Mouse (Mus musculus) adrenal gland, postnatal 36 days (tissue): ENCODE data around the gene Tcf20. TPM values are rescaled to one million over a fixed set of nuclear protein-coding genes. Genes with fewer than 3 reads are reported as not detected.
A peak's percentile ranks its signal among the peaks of the same experiment; 100 is the strongest.

ENCODE experiments used
- DNase-seq, 2 experiments: peaks; one replicate each; pipeline ENCODE4 v3.0.0; 2021; ENCODE audit warnings: mixed read lengths in 1 of 2
- long read RNA-seq, 2 experiments: library from polyadenylated mRNA; stranded (forward); transcript quantifications; one replicate each; pipeline ENCODE4 v2.0.0; 2021; ENCODE audit warnings: borderline sequencing depth in 2 of 2
- total RNA-seq, 2 experiments: library from RNA; stranded (reverse); gene quantifications; 2 replicates each; pipeline ENCODE4 v1.2.3; 2021

Gene Tcf20
- 100 to 1,000 TPM in 1 of 2 experiments, 10 to 100 TPM in 1; 94.4 to 104 TPM for total RNA-seq
- long read RNA-seq, experiment 1, partial matches to known transcripts: 4 of 9 reads
- long read RNA-seq, experiment 1, other reads (novel, unspliced or antisense): 5 of 9 reads
- long read RNA-seq, experiment 2, partial matches to known transcripts: 0 of 3 reads
- long read RNA-seq, experiment 2, other reads (novel, unspliced or antisense): 3 of 3 reads

DNA sequence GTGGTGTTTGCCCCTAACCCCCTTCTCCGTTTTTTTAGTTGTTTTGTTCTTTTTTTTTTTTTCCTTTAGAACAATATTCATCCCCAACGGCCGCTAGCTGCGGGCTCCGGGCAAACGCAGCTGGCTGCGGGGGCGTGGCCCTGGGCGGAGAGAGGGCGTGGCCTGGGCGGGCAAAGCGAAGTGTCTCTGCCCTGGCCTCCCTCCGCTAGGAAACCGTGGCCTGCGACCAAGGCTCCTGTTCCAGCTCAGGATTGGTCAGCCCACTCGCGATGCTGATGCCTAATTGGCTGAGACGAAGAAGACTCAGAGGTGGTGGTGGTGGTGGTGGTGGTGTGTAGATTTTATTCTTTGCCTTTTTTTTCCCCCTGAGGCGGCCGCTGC lies at the start of gene Tcf20:
Tcf20 (minus strand) TSS at position 141 of the 381 bp plus-strand sequence.
- peak; percentile 99 for DNase-seq

DNA sequence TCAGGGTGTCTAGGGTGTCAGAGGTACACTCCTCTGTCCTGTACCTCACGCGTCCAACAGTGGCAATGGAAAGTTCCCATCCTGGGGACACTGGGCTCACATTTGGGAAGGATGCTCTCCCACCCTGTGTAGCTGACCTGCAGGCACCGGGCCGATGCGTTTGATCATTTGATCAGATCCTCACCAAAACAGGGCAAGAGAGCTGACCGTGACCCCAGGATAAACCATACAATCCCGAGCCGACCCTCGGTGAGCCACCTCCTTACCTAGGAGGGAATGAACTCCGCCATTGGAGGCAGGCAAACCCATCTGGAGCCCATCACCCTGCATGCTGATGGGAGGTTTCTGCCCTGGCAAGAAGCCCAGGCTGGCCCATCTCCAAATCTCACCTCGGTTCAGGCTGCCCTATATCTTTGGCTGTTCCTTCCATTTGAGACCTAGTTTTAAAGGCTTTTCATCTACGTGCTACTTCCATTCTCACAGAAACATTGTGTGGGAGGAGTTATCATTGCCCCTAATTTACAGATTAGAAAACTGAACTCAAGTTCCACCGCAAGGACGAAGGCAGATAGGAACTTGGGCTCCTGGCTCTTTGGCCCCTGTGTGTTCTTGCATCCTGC lies 49.3 kb upstream of the Tcf20 start:
- peak; percentile 68 to 74 for DNase-seq

DNA sequence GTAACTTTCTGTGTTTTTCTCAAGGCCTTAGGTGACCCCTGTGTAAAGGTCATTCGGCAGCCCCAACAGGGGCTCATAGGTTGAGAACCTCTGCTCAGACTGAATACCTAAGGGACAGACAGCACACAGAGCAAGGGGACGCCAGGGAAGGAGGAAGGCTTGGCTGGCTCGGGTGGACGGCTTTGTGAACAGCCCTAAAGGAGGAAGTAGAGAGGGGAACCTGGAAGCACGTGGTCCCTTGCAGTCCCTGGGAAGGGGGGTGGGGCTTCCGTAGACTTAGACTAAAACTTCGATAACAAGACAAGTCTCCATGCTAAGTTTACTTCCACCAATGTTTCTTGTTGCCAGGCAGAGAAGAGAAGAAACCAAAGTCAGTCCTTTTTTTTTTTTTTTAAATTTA lies 48.4 kb upstream of the Tcf20 start:
- peak in 1 of 2 experiments; percentile 31 for DNase-seq

DNA sequence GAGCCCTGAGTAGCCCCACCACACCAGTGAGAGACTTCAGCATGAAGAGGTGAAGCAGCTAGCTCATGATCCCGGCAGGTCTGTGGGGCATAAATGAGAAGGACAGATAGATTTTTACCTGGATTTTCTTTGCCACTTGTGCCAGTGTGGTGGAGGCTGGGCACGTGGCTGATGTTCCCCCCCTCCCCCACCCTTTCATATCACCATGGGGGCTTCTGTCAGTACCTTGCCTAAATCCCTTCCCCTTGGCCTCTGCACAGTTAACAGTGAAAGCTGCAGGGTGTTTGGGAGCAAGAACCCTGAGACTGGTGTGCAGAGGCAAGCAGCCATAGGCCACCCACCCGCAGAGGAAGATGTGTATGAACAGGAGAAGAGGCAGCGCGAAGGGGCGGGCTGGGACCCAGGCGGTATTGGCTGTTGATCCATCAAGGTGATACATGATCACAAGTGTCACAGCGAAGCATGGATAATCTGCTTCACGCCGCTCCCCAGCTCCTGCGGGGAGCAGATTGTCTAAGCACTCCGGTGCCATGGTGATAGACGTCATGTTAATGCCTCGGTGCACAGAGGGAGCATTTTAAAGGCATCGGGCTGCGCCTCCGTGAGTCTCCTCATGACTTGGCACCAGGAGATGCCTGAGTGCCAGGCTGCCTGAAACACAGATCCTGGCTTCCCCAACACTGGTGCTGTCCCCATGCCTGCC lies 46.8 kb upstream of the Tcf20 start:
- no peak for DNase-seq

DNA sequence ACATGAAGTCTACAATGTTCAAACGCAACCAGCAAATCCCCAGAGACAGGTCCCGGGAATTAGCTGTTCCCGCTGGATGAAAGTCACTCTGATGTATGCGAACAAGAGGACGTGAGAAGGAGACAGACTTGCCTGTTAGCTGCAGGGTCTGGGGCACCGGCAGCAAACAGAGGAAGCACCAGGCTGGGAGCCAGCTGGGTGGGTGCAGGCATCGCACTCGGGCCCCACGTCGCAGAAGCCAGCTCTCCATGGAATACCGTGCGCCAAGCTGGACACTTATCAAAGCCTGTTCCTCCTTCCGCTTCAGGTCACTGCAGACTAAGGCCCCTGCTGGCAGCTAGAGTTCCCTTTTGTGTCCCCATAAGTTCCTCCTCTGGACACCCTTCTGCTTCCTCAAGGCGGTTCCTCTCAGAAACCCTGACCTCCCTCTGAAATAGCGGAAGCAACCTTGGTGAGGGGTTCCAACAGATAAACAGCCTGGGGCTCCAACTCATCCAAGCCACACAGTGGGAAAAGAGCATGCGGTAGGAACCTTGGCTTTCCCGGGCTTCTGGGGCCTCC lies 45.4 kb upstream of the Tcf20 start, which contains the start of gene Nfam1:
Nfam1 (minus strand) TSS at position 326 of the 561 bp plus-strand sequence.
- peak; percentile 27 to 34 for DNase-seq

DNA sequence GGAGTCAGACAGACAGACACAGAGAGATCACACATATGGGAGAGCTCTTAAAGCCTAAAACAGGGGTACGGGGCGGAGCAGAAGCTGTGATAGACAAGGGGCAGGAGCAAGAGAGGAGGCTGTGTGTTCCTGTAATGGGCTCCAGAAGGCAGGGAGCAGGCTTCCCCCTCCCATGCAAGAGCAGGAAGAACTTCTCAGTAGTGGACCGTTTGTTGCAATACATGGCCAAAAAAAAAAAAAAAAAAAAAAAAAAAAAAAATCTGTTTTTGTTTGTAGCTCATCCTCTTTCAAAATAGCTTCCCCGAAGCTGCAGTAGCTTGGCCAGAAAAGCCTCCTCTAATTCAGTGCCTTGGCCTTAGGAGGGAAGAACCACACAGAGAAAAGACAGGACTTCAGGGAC lies 43.2 kb upstream of the Tcf20 start:
- DNase-seq: no peak

DNA sequence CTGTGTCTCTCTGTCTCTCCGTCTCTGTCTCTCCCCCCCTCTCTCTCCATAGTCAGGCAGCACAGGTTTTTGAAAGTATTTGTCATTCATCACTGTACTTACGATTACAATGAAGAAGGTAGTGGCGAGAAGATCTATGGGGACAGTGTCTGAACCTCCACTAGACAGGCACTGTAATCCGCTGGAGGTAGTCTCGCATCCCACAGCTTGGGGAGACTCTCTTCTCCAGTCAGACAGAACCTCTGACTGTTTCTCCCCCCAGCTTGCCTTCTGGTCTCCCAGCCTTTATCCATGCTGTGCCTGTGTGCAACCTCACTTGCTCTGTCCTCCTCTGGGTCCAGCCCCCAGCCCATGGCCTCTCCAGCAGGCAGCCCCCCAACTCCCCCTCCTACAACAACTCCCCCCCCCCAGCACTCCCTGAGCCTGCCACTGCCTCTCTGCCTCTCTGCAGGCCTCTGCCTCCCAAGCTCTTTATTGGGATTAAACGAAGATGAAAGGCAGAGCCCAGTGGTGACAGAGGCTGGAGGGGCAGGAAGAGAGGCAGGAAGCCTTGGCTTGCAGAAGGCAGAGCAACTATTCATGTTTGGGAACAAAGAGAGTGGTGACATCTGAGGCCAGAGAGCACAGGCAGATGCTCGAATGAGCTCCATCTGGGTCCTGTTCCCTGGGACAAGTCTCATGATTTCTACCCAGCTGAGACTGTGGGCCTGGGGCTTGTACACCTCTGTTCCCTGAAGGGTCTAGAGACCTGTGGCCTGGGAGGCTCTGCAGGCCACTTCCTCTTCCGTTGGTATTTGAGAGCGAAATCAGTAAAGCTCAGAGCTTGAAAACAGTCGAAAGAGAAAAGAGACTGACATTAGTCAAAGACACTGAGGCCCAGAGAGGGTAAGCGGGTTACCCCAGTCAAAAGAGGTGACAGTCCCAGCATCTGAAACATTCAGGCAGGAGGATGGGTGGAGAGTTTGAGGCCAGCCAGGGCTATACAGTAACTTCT lies 42.4 kb upstream of the Tcf20 start:
- no peak for DNase-seq

DNA sequence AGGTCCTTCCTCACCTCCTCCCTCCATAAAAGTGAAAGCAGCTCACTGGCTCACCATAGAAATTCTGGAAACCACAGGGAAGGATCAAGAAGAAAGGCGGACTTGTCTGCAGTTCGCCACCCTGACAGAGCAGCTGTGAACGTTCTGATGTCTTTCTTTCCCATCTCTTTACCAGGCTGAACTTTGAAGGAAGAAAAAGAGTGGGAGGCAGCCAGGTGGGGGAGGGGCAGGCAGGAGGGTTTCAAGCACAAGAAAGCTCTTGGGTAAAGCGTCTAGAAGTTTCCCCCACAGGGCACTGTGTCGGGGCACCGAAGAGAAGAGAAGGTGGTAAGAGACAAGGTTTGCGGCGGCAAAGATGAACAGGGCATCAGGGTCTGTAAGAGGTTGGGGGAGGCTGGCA lies 38.5 kb upstream of the Tcf20 start:
- no peak for DNase-seq

DNA sequence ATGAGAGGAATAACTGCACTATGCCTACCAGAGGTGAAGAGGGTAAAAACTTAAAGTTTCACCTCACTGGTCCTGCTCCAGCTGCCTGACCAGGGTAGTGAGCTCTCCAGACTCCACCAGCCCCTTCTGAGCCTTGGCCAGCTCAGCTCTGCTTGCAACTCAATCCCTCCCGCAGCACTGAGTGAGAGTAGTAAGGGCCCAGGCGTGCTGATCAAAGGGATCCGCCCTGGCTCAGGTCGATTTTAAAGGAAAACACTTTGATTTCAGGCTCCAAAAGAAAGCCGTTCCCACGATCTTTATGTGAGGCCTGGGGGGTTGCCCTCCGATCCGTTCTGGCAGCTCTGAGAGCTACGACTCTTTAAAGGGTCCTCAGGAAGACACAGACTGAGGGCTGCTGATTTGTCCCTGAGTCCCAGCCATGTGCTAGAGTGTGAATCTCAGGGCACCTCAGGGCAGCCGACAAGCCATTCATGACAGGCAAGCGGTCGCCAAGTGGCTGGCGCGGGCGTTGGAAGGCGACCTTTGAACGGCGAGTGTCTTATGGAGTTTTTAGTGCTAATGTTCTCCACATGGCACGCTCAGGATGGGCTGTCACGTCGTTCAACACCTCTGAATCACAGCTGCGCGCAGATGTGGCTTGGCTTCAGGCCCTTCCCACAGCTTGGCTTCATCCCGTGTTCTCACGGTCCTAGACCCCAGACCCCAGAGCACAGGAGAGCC lies 37.5 kb upstream of the Tcf20 start:
- no peak for DNase-seq

DNA sequence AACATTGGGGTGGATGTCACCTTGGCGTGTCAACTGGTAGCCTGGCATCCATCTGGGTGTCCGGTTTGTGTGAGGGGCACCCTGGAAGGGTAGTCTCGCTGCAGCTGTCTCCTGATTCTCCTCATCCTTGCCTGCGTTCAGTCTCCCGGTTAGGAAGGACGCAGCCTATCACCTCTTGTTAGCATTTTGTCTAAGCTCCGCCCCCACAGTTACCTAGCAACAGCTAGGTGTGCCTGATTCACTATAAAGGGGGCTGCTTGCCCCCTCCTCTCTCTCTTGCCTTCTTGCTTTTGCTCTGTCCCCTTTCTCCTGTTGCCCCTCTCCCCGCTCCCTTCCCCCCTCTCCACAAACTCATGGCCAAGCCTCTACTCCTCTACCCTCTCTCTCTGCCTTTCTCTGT lies 35.3 kb upstream of the Tcf20 start:
- DNase-seq: no peak

DNA sequence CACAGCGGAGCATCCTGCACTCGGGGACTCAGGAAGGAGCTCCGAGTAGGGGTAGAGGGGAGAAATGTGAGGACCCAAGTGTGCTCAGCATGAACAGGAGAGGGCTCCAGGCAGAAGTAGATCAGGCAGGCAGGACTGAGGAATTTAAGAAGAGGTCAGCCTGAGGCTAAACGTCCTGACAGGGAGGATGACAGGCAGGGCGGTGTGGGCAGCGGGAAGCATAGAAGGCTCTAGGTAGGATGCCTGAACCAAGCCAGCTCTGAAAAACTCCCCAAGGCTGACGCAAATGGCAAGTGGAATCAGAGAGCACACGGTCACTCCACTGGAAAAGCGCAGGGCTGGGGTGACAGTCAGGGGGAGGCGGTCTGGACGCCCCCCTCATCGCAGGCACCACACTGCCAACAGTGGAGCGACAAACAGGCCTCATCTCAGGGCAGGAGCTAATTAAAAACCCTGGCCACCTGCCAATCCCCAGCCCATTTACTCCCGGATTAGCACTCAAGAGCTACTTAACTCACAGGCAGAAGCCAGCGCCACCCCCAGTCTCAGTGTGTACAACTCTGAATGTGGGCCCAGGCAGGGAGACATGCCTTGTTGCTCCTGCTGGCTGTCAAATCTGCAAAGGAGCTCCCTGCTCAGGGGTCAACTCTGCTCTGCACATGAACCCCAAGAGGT lies 23.5 kb upstream of the Tcf20 start:
- DNase-seq: no peak

DNA sequence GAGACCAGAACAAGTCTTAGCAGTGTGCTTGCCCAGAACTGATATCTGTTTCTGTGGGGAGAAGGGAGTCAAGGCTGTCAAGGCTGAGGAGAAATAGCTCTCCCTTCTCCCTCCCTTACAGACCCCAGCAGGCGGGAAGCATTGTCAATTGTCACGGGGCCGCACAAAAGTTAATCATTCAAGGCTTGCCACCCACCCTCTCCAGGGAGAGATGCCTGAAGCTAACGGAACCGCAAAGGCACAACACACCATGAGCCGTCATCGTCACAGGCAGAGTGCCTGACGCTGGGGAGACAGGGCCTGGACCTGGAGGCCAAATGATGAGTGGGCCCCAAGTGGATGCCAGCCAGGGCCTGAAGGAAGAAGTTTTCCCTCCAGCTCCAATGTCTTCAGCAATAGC lies 22.8 kb upstream of the Tcf20 start:
- DNase-seq: no peak

DNA sequence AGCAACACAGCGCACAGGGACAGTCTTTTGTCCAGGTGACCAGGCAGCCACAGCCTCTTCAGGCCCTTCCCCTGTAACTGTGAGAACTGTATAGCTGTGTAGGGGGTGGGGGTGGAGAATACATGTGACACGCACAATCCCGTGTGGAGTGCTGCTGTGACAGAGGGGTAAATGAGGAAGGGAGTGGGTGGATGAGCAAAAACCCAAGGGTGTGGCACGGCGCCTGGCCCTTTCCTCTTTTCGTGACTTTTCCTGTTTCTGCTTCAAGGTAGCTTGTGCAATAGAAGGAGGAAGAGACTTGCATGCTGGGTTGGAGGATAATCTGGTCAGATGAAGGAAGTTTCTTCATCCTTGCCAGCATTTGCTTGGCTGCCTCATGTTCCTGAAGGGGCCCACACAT lies 21.9 kb upstream of the Tcf20 start:
- DNase-seq: no peak

DNA sequence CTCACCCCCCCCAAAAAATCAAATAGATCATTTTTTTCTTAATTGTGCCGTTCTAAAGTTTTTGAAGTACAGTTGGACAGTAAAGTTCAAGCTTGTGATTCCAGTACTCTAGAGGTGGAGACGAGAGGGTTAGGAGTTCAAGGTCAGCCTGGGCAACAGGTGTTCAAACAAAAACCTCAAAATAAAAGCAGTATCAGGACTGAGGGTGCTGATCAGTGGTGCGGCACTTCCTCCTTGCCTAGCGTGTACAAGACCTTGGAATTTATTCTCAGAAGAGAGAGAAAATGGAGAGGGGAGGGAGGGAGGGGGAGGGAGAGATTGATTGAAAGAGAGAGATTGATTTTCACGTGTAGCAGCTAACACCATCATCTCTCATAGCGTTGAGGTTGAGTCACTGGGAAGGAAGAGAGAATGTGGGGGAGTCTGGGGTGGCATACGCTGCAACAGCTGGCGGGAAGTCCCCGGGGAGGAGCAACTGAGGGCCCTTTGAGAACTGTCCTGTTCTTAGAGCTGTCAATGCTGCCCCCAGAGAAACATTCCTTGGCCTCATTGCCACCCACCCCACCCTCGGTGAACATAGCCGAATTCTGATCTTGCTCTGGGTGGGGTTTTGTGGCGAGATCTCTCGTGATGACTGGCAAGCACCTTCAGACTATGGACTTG lies 21.2 kb upstream of the Tcf20 start:
- DNase-seq: peak in 1 of 2 experiments; percentile 11

DNA sequence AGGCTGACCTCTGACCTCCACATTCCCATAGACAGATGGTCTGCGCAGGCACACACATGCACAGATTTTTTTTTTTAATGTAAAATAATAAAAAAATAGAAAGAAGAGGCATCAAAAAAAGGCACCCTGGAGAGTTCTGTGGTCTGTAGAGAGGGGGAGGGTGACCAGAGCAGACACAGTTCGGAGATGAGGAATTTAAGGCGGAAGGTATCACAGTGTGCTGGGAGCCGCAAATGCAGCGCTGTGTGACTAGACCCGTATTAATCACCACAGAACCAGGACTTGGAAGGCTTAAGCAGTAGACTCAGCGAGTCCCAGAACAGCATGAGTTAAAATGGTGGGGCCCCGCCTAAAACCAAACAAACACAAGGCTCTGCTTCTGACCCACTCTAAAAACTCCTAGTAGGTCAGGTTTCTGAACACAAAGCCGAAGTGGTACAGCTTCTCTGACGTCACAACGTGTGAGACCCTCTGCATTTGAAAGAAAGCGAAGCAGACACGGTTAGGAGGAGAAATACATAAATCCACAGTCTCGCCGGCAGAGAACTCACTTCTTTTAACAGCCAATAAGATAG lies 19.8 kb upstream of the Tcf20 start:
- no peak for DNase-seq

DNA sequence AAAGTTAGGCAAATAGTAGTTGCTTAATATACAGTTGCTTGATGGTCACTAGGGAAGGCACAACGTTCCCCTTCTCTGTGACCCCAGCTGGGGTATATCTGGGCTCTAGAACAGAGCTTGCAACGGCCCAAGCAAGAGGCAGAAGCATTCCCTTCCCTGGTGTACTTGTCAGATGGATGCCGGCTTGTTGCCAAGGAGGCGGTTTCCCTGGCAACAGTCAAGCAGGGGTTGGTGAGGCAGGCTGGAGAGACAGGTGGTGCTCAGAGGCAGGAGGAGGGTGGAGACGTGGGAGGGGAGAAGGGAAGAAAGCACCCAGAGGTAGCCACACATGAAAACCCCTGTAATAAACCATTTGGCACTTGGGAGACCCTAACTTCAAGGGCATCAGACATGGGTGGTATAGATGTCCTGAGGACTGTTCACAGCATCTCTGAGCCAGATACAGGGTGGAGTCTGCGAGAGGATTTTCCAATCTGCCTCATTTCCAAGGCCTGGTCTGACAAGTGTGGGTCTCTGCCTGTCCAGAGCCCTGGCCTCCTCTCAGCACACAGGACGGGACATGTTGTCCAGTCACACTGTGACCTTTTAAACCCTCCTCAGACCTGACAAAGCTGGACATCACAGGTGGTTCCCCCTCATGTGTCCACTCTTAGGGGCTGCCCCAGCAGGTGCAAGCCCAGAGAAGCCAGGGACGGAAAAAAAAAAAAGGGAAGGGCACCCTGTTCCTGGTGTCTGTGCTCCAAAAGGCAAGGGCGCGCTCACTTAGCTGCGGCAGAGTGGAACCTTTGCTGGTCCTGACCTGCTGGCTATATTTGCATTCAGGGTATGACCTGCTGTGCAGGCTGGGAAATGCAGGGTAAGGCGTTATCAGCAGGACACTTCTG lies 15.2 kb upstream of the Tcf20 start:
- no peak for DNase-seq

DNA sequence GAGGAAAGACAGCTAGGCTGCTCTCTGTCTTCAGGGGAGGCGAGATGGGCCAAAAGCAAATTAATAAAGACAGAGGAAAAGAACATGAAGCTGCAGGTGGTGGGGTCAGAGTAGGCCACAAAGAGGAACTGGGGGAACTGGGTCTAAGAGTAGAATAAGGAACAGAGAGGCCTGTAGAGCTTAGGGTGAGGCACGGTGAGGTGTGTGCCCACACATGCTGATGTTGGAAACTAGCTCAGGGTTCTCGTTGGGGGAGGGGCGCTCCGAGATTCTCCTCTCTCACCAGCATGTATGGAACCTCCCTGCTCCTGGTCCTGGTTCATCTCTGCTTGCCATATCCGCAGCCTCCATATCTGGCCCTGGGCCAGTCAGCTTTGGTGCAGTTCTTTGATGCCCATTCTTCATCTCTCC lies 11.1 kb upstream of the Tcf20 start:
- no peak for DNase-seq

DNA sequence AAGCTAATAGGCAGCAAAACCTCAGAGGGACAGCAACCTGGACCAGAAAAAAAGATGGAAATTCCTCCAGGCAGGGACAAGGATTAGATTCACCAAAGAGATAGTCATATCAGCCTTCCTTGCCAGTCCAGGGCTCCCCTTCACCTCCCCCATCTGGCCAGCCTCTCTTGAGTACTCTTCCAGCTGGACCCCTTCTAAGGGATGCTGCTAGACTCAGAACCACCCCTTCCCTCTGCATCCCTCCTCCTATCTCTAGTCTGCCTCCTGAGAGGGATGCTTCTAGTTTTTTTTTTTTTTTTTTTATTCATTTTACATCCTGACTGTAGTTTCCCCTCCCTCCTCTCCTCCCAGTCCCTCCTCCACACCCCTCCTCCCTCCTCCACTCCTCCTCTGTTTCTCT lies 8.8 kb upstream of the Tcf20 start:
- DNase-seq: no peak

DNA sequence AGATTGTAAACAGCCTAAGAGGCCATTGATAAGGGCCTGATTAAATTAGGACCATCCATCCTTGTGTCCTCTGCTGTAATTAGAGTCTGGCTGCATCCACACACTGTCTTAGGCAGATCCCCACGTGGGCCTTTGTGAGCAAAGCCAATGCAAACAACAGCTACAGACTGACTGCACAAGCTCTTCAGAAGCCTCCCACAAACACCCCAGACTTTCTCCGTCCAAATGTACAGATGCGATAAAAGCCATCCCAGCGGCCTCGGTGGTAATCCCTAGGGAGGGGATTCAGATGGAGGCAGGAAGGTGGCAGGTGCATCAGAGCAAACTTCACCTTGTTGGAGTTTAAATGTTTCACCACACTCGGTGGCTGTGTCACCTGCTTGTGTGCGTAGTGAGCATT lies 7.6 kb upstream of the Tcf20 start:
- DNase-seq: no peak
